Mouse (Mus musculus) kidney, adult 2 months (tissue): ENCODE data around the gene Tas2r115.

Experiments used
- CTCF ChIP-seq: fragments of 200-500 bp; conservative IDR thresholded peaks from 2 replicates; pipeline ENCODE4 v1.5.1; 2011; ENCODE audit warnings: low read depth, mild to moderate bottlenecking, control low read depth, low read length, moderate library complexity, mixed read lengths; ENCODE audit not compliant: insufficient read depth, insufficient read length
- POLR2A ChIP-seq: fragments of 200-500 bp; IDR thresholded peaks from one replicate; pipeline ENCODE4 v1.6.1; 2011; ENCODE audit warnings: low read depth, low read length, control low read depth

GRCm38 (mm10) chr6:132737935-132738334, at the start of gene Tas2r115:
- no peak for TF ChIP-seq POLR2A
- no peak for TF ChIP-seq CTCF
